Mouse (Mus musculus) heart, embryonic 14.5 days (tissue): ENCODE data around the gene Retnla. TPM values are rescaled to one million over a fixed set of nuclear protein-coding genes. Genes with fewer than 3 reads are reported as not detected.

ENCODE experiments used
- polyA plus RNA-seq: library from polyadenylated mRNA; unstranded; fragments of >200 nt; fragmentation: Nextera tagmentation; extraction: Ambion mirVana; gene quantifications from 2 replicates; pipeline ENCODE4 v1.2.1, GENCODE M21; 2014

Retnla gene
- polyA plus RNA-seq, 1 experiment from 2014 or later = not detected

Other genes with a start within 250 kb of the Retnla start
- gene Trat1, start 70.5 kb upstream of the Retnla start, polyA plus RNA-seq = not detected in 2 replicates
- gene Retnlb, start 25.7 kb upstream of the Retnla start, polyA plus RNA-seq = not detected in 2 replicates
- not detected in 2 replicates for gene Retnlg, start 30.1 kb downstream of the Retnla start, polyA plus RNA-seq
- gene Dzip3, start 151.6 kb downstream of the Retnla start, polyA plus RNA-seq = 20.0 and 22.5 TPM in 2 replicates
- gene Cip2a, start 151.6 kb downstream of the Retnla start, polyA plus RNA-seq = 23.7 and 25.3 TPM in 2 replicates
- not detected in 2 replicates for gene Myh15, start 214.9 kb downstream of the Retnla start, polyA plus RNA-seq